Mouse (Mus musculus): ENCODE measurements around the gene Ppfibp1. TPM values are rescaled to one million over a fixed set of nuclear protein-coding genes. Genes with fewer than 3 reads are reported as not detected.

Gene Ppfibp1
- total RNA-seq, 2 experiments from 2014 or later: 11.1 to 21.0 TPM

DNA sequence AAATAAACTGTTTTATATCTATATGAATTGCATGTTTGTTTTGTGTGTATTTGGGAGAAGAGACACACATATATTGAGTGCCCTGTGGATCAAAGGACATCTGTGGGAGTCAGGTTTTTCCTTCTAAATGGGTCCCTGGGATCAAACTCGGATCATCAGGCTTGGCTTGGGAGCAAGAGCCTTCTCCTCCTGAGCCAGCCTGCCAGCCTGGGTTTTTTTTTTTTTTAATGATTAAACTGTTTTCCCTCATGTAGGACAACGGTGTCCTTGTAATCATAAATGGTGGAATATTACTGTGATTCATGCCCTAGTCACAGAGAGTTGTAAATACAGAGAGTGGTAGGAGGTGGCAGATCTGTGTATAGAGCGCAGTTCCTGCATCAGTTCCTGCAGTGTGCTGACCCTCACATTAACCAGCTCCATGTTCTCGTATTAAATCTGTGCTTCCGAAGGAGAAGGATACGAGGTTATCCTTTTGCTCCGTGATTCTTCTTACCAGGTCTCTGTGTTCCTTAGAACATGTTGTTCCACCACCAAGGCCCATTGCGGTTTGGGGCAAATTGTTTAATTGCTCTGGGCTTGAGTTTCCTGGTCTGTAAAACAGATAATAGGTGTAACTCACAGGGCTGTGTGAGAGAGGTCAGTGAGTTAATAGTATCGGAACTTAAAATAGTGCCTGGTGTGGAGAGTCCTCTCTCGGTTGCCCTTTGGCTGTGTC lies 176.1 kb downstream of the Ppfibp1 start:
- ATAC-seq (replicated peaks; ENCODE audit: poor library complexity, severe bottlenecking): no peak

GRCm38 (mm10) chr6:147064944-147065261 lies 176.6 kb downstream of the Ppfibp1 start:
- no peak for ATAC-seq (replicated peaks; ENCODE audit: poor library complexity, severe bottlenecking)

- ATAC-seq (replicated peaks; ENCODE audit: poor library complexity, severe bottlenecking): no peak
These were observed 187.6 kb downstream of the Ppfibp1 start for GRCm38 (mm10) chr6:147075808-147076387.

DNA sequence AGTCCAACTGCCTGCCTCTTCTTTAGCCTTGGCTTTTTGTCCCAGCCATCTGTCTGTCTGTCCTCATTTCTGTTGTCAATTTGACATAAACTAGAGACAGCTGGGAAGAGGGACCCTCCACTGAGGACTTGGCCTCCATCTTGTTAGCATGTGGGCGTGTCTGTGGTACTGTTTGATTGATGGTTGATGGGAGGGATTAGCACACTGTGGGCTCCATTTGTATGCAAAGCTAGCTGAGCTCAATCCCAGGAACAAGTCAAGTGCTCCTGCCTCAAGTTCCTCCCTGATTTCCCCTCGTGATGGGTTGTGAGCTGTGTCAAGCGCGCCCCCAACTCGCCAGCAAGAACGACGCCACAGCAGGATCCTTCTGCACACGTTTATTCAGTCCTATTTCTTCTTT lies 188.6 kb downstream of the Ppfibp1 start:
- no peak for ATAC-seq (replicated peaks; ENCODE audit: poor library complexity, severe bottlenecking)

GRCm38 (mm10) chr6:147079919-147080318 lies 191.6 kb downstream of the Ppfibp1 start:
- ATAC-seq (replicated peaks; ENCODE audit: poor library complexity, severe bottlenecking): no peak

Other genes with a start within 250 kb of the Ppfibp1 start
- gene Med21, start 245.9 kb upstream of the Ppfibp1 start, total RNA-seq (2014; fragmentation: Nextera tagmentation): 214 and 275 TPM in 2 replicates
- 240 and 246 TPM in 2 replicates for gene Med21, start 245.9 kb upstream of the Ppfibp1 start, total RNA-seq (2017)
- gene Tm7sf3, start 245.7 kb upstream of the Ppfibp1 start, total RNA-seq (2014; fragmentation: Nextera tagmentation): 73.5 and 89.1 TPM in 2 replicates
- 104 and 107 TPM in 2 replicates for gene Tm7sf3, start 245.7 kb upstream of the Ppfibp1 start, total RNA-seq (2017)
- 1.9 and 5.9 TPM in 2 replicates for gene Stk38l, start 163.5 kb upstream of the Ppfibp1 start, total RNA-seq (2014; fragmentation: Nextera tagmentation)
- gene Stk38l, start 163.5 kb upstream of the Ppfibp1 start, total RNA-seq (2017): 1.2 and 6.1 TPM in 2 replicates
- gene Arntl2, start 92.4 kb upstream of the Ppfibp1 start, total RNA-seq (2014; fragmentation: Nextera tagmentation): not detected in 2 replicates
- gene Arntl2, start 92.4 kb upstream of the Ppfibp1 start, total RNA-seq (2017): not detected in 2 replicates
- gene Smco2, start 38.4 kb upstream of the Ppfibp1 start, total RNA-seq (2014; fragmentation: Nextera tagmentation): not detected in 2 replicates
- not detected in 2 replicates for gene Smco2, start 38.4 kb upstream of the Ppfibp1 start, total RNA-seq (2017)
- gene 1700034J05Rik, start 65.9 kb downstream of the Ppfibp1 start, total RNA-seq (2014; fragmentation: Nextera tagmentation): not detected in 2 replicates
- not detected in 2 replicates for gene 1700034J05Rik, start 65.9 kb downstream of the Ppfibp1 start, total RNA-seq (2017)
- 0.75 and 1.3 TPM in 2 replicates for gene Rep15, start 144.1 kb downstream of the Ppfibp1 start, total RNA-seq (2014; fragmentation: Nextera tagmentation)
- gene Rep15, start 144.1 kb downstream of the Ppfibp1 start, total RNA-seq (2017): not detected in 2 replicates
- 86.0 and 145 TPM in 2 replicates for gene Mrps35, start 154.3 kb downstream of the Ppfibp1 start, total RNA-seq (2014; fragmentation: Nextera tagmentation)
- 80.5 and 86.9 TPM in 2 replicates for gene Mrps35, start 154.3 kb downstream of the Ppfibp1 start, total RNA-seq (2017)
- not detected in 2 replicates for gene Mansc4, start 198.5 kb downstream of the Ppfibp1 start, total RNA-seq (2014; fragmentation: Nextera tagmentation)
- gene Mansc4, start 198.5 kb downstream of the Ppfibp1 start, total RNA-seq (2017): not detected in 2 replicates
- gene Klhl42, start 202.9 kb downstream of the Ppfibp1 start, total RNA-seq (2014; fragmentation: Nextera tagmentation): 6.5 and 14.0 TPM in 2 replicates
- 5.9 and 7.7 TPM in 2 replicates for gene Klhl42, start 202.9 kb downstream of the Ppfibp1 start, total RNA-seq (2017)